Mouse (Mus musculus) limb, embryonic 11.5 days (tissue): ENCODE measurements around the gene Plxdc2. TPM values are rescaled to one million over a fixed set of nuclear protein-coding genes. Genes with fewer than 3 reads are reported as not detected.

Experiments used
- ATAC-seq: fragments of 200-750 bp; cut with Nextera tagmentation; 2 replicates; pipeline ENCODE4 v1.8.0; 2017; ENCODE audit warnings: low read depth; ENCODE audit not compliant: insufficient number of reproducible peaks, low FRiP score, low TSS enrichment
- DNase-seq: peaks from one replicate; pipeline ENCODE4 v3.0.0-alpha.2; 2015; ENCODE audit warnings: low spot score
- H3K27ac ChIP-seq: fragments of 300-500 bp; sonication (generic); replicated peaks from 2 replicates; pipeline ENCODE4 v1.5.1; 2014; ENCODE audit warnings: low read depth, mild to moderate bottlenecking, low read length
- H3K27me3 ChIP-seq: fragments of 300-500 bp; sonication (generic); 2 replicates; pipeline ENCODE4 v1.6.1; 2014; ENCODE audit warnings: mild to moderate bottlenecking, low read length, mixed read lengths; ENCODE audit not compliant: control insufficient read depth, insufficient read depth
- H3K36me3 ChIP-seq: fragments of 300-500 bp; sonication (generic); 2 replicates; pipeline ENCODE4 v1.6.1; 2014; ENCODE audit warnings: mild to moderate bottlenecking, low read length, moderate library complexity, mixed read lengths; ENCODE audit not compliant: control insufficient read depth, insufficient read depth
- H3K4me1 ChIP-seq: fragments of 300-500 bp; sonication (generic); 2 replicates; pipeline ENCODE4 v1.6.1; 2014; ENCODE audit warnings: low read length, mixed read lengths; ENCODE audit not compliant: control insufficient read depth, insufficient read depth
- H3K4me2 ChIP-seq: fragments of 300-500 bp; sonication (generic); 2 replicates; pipeline ENCODE4 v1.6.1; 2014; ENCODE audit warnings: low read depth, mild to moderate bottlenecking, moderate library complexity; ENCODE audit not compliant: severe bottlenecking
- H3K4me3 ChIP-seq: fragments of 300-500 bp; sonication (generic); 2 replicates; pipeline ENCODE4 v1.5.1; 2014; ENCODE audit warnings: low read depth, low read length
- H3K9ac ChIP-seq: fragments of 300-500 bp; sonication (generic); 2 replicates; pipeline ENCODE4 v1.6.1; 2014; ENCODE audit warnings: mild to moderate bottlenecking, low read length
- H3K9me3 ChIP-seq: fragments of 300-500 bp; sonication (generic); 2 replicates; pipeline ENCODE4 v1.6.1; 2016; ENCODE audit warnings: low read length; ENCODE audit not compliant: control insufficient read depth
- WGBS: fragments of 180-500 bp; shearing (Covaris S2); extraction: QIAGEN DNeasy Blood & Tissue Kit; methylation state at CpG from one replicate; pipeline ENCODE4 v1.1.7; 2014; 5-methylcytosine and 5-hydroxymethylcytosine counted together
- polyA plus RNA-seq: library from polyadenylated mRNA; unstranded; fragments of >200 nt; fragmentation: Nextera tagmentation; extraction: Ambion mirVana; gene quantifications from 2 replicates; pipeline ENCODE4 v1.2.1, GENCODE M21; 2014

The Plxdc2 gene
- polyA plus RNA-seq, 1 experiment from 2014 or later = 25.2 TPM

DNA sequence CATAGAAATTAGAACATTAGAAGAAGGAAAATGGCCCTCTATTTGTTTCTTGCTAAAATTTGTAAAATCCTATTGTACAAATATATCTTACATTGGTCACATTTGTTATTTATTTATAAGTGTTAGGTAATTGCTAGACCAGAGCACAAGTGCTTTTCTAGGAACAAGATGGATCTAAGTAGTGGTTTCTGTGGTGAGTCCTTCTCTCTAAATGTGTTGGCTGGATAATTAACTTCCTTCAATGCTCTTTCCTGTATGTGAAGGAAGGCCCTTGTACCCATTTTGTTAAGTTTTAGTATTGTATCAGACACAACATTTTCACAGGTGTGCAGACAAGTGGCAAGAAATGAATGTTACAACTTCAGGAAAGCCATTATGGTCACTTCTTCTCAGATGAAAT is 30.6 kb downstream of the Plxdc2 start:
- H3K9ac ChIP-seq = no peak overlapping the region
- ATAC-seq = no peak

GRCm38 (mm10) chr2:16387787-16388186 is 31.7 kb downstream of the Plxdc2 start:
- no peak overlapping the region for H3K4me2 ChIP-seq
- no peaks in the 10 kb centered on the region for H3K27me3 ChIP-seq
- H3K27ac ChIP-seq = no peak overlapping the region
- ATAC-seq = no peak
- no peak for DNase-seq
- H3K4me1 ChIP-seq = no peaks in the 10 kb centered on the region
- H3K9ac ChIP-seq = no peak overlapping the region
- no peaks in the 10 kb centered on the region for H3K36me3 ChIP-seq
- H3K9me3 ChIP-seq = no peaks in the 10 kb centered on the region
- H3K4me3 ChIP-seq = no peak overlapping the region

More for the DNA sequence above, 30.6 kb downstream of the Plxdc2 start:
- no peak for DNase-seq
- H3K4me2 ChIP-seq = no peak overlapping the region
- no peaks in the 10 kb centered on the region for H3K36me3 ChIP-seq
- no peaks in the 10 kb centered on the region for H3K27me3 ChIP-seq
- no peak overlapping the region for H3K4me3 ChIP-seq
- no peaks in the 10 kb centered on the region for H3K9me3 ChIP-seq
- no peaks in the 10 kb centered on the region for H3K4me1 ChIP-seq
- no peak overlapping the region for H3K27ac ChIP-seq

GRCm38 (mm10) chr2:16397501-16397900 is 41.4 kb downstream of the Plxdc2 start:
- Histone ChIP-seq H3K4me1 (no peaks in the 10 kb centered on the region), H3K27me3 (no peaks in the 10 kb centered on the region), H3K9me3 (no peaks in the 10 kb centered on the region), H3K4me3 (no peak overlapping the region), H3K27ac (no peak overlapping the region), H3K9ac (no peak overlapping the region), H3K36me3 (no peaks in the 10 kb centered on the region), H3K4me2 (no peak overlapping the region)
- DNase-seq (no peak), ATAC-seq (no peak)
- WGBS = 90% methylated on average over 3 of the region's 3 CpGs

DNA sequence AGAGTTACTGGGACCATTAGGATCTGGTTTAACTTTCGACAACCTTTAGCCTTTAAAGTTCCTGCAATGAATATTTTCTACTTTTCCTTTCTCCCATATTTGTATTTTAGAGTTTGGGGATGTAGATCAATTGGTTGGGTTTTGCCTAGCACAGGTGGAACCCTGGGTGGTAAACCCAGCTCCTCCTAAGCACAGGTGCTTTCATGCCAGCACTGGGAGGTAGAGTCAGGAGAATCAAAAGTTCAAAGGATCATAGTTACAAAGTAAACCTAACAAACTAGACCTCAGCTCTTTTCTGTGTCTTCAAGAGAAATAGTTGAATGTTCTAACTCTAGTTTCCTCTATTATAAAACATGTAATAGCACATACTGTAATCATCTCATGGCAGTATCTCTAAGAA is 41.9 kb downstream of the Plxdc2 start:
- no peak for ATAC-seq
- H3K9me3 ChIP-seq = no peaks in the 10 kb centered on the region
- 98% methylated on average over 1 of the region's 1 CpGs for WGBS
- no peak for DNase-seq
- no peaks in the 10 kb centered on the region for H3K36me3 ChIP-seq
- no peak overlapping the region for H3K27ac ChIP-seq
- H3K4me1 ChIP-seq = no peaks in the 10 kb centered on the region
- no peaks in the 10 kb centered on the region for H3K27me3 ChIP-seq
- no peak overlapping the region for H3K4me3 ChIP-seq
- no peak overlapping the region for H3K4me2 ChIP-seq
- H3K9ac ChIP-seq = no peak overlapping the region

DNA sequence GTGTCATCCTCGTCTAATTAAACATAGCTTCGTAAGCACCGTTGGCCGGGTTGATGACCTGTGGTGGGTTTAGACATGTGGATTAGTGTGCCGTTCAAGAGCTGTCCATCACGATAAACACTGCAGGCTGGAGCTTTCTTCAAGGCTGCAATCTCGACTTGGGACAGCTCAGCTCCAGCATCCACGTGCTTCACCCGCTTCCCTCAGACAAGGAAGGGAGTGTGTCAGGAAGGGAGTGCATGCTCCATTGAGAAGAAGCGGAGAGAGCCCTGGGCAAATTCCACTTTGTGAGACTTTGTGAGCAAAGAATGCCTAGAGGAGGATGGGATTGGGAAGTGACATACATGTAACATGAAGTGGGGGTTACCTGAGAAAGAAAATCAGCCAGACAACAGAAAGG is 42.8 kb downstream of the Plxdc2 start:
- Histone ChIP-seq H3K36me3 (no peaks in the 10 kb centered on the region), H3K4me3 (no peak overlapping the region), H3K27ac (no peak overlapping the region), H3K4me1 (no peaks in the 10 kb centered on the region), H3K9me3 (no peaks in the 10 kb centered on the region), H3K4me2 (no peak overlapping the region), H3K9ac (no peak overlapping the region), H3K27me3 (no peaks in the 10 kb centered on the region)
- ATAC-seq (no peak), DNase-seq (no peak)
- 81% methylated on average over 10 of the region's 10 CpGs for WGBS

DNA sequence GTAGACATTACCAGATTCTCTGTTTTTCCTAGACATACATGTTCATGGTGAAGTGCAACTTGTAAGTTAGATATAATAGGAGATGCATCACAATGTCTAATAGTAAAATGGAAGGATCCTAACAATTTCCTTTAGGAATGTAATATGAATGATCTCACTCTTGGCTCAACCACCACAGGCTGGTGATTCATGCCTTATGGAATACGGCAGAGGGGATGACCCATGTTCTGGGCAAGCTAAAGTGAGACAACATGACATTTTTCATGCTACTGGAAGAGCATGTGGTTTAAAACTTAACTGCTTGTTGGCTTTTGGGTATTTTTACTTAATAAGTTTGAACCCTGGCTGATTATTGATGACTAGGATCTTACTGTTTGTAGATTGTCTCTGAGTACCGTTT is 50.4 kb downstream of the Plxdc2 start:
- no peak overlapping the region for H3K9ac ChIP-seq
- no peaks in the 10 kb centered on the region for H3K9me3 ChIP-seq
- ATAC-seq (no peak), DNase-seq (no peak)
- 83% methylated on average over 2 of the region's 2 CpGs for WGBS
- H3K4me1 ChIP-seq = no peaks in the 10 kb centered on the region
- no peak overlapping the region for H3K4me2 ChIP-seq
- no peaks in the 10 kb centered on the region for H3K36me3 ChIP-seq
- no peak overlapping the region for H3K4me3 ChIP-seq
- H3K27ac ChIP-seq = no peak overlapping the region
- no peaks in the 10 kb centered on the region for H3K27me3 ChIP-seq

GRCm38 (mm10) chr2:16414340-16414976 is 58.4 kb downstream of the Plxdc2 start:
- no peak for ATAC-seq
- no peaks in the 10 kb centered on the region for H3K9me3 ChIP-seq
- no peak for DNase-seq
- no peaks in the 10 kb centered on the region for H3K27me3 ChIP-seq
- H3K36me3 ChIP-seq = no peaks in the 10 kb centered on the region
- 29% methylated on average over 3 of the region's 3 CpGs for WGBS
- no peak overlapping the region for H3K4me2 ChIP-seq
- no peaks in the 10 kb centered on the region for H3K4me1 ChIP-seq
- H3K9ac ChIP-seq = no peak overlapping the region
- no peak overlapping the region for H3K4me3 ChIP-seq
- H3K27ac ChIP-seq = no peak overlapping the region

DNA sequence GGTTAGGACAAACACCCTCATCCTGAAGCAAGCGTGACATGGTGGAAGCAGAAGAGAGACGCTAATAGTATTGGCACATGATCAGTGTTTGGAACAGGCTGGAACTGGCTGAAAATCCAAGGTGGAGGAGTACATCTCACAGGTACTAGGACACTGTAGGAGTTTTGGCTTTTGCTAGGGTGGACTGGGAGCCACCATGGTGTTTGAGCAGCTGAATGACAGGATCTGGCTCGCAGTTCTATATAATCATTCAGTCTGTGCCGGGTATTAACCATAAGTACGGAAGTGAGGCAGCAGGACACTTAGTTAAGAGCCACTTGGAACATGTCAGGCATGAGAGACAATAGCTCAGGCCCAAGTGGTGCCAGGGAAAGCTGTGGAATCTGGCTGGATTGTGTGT is 82.9 kb downstream of the Plxdc2 start:
- Histone ChIP-seq H3K4me3 (no peak overlapping the region), H3K4me1 (no peaks in the 10 kb centered on the region), H3K27me3 (no peaks in the 10 kb centered on the region), H3K9me3 (no peaks in the 10 kb centered on the region), H3K4me2 (no peak overlapping the region), H3K36me3 (no peaks in the 10 kb centered on the region), H3K27ac (no peak overlapping the region), H3K9ac (no peak overlapping the region)
- DNase-seq (no peak), ATAC-seq (no peak)
- WGBS = 95% methylated on average over 5 of the region's 5 CpGs

DNA sequence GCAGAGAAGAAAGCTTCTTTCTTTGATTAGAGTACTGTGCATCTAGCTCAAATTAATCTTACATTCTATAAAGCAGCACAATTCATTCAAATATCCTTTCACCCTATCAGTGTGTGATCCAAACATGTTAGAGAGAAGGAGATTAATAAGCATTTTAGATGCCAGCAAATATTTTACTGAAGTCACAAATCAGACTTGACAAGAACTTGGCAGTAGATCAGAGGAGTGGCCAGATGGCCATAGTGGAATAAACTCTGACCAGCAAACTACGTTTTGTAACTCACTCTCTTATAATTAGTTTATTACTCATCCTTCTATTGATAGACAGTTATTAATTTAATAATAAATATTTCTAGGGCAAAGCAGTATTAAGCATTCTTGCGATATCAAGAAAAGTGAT is 86.5 kb downstream of the Plxdc2 start:
- Histone ChIP-seq H3K9ac (no peak overlapping the region), H3K9me3 (no peaks in the 10 kb centered on the region), H3K4me3 (no peak overlapping the region), H3K4me2 (no peak overlapping the region), H3K27ac (no peak overlapping the region), H3K27me3 (no peaks in the 10 kb centered on the region), H3K36me3 (no peaks in the 10 kb centered on the region), H3K4me1 (no peaks in the 10 kb centered on the region)
- ATAC-seq (no peak), DNase-seq (no peak)
- 75% methylated on average over 2 of the region's 2 CpGs for WGBS
